Mouse (Mus musculus) 416B (cell line): ENCODE measurements at regions not wholly inside any gene's neighbourhood (a gene's known extent, or its start where the extent isn't known, plus 50 kb on each side); places are given as distances from the start of the nearest gene placed in this dataset.
A peak's percentile ranks its signal among the peaks of the same experiment; 100 is the strongest.

ENCODE experiments used
- DNase-seq: peaks from one replicate; pipeline ENCODE4 v3.0.0; 2011; ENCODE audit warnings: low read depth

GRCm38 (mm10) chr17:79164874-79165553 is 113.3 kb downstream of the Qpct start:
- DNase-seq, result no peak

GRCm38 (mm10) chr17:79163983-79164382 is 112.3 kb downstream of the Qpct start:
- DNase-seq, result no peak

- DNase-seq, result no peak
Observed at GRCm38 (mm10) chr17:79154138-79154537, 102.4 kb downstream of the Qpct start.

GRCm38 (mm10) chr17:79152823-79153222 is 101.1 kb downstream of the Qpct start:
- no peak for DNase-seq

- DNase-seq, result no peak
Observed at GRCm38 (mm10) chr17:79147883-79148282, 96.2 kb downstream of the Qpct start.

GRCm38 (mm10) chr17:79144913-79145625 is 93.4 kb downstream of the Qpct start:
- no peak for DNase-seq

GRCm38 (mm10) chr17:79143031-79143430 is 91.3 kb downstream of the Qpct start:
- DNase-seq, result peak; percentile 1
